Mouse (Mus musculus): ENCODE data around the gene Tubb3.
A peak's percentile ranks its signal among the peaks of the same experiment; 100 is the strongest.

- peak; percentile 84 to 89 for TF ChIP-seq CTCF (conservative IDR thresholded peaks at IDR 0.05 in 1 of 2, IDR thresholded peaks at IDR 0.05 in 1 of 2; ENCODE audit: low read depth in 2 of 2, low read length in 2 of 2)
- no peak for TF ChIP-seq POLR2A (IDR thresholded peaks at IDR 0.05; ENCODE audit: low read depth, low read length)
- TF ChIP-seq ZKSCAN1 (IDR thresholded peaks at IDR 0.05; ENCODE audit: borderline replicate concordance, low read depth, low read length) = no peak
- TF ChIP-seq ZC3H11A (IDR thresholded peaks at IDR 0.05; ENCODE audit: low read depth, low read length) = no peak
- TF ChIP-seq NELFE (IDR thresholded peaks at IDR 0.05; ENCODE audit: low read depth, low read length) = 0 out of 2 replicates have a peak, but pooled peaks have one; percentile 25
- no peak for TF ChIP-seq EP300 (IDR thresholded peaks at IDR 0.05; ENCODE audit: low read length)
- TF ChIP-seq JUND (conservative IDR thresholded peaks at IDR 0.05; ENCODE audit: low read depth, low read length) = no peak
- no peak for TF ChIP-seq KAT2A (IDR thresholded peaks at IDR 0.05; ENCODE audit: insufficient replicate concordance, low read length)
- TF ChIP-seq MEF2A (IDR thresholded peaks at IDR 0.05; ENCODE audit: borderline replicate concordance, low read depth, low read length) = no peak
- no peak for TF ChIP-seq JUN (IDR thresholded peaks at IDR 0.05; ENCODE audit: insufficient read depth, low read depth, low read length)
- TF ChIP-seq TCF12 (IDR thresholded peaks at IDR 0.05; ENCODE audit: low read depth, low read length) = no peak
- peak; percentile 79 for TF ChIP-seq MAX (IDR thresholded peaks at IDR 0.05; ENCODE audit: low read length)
- no peak for TF ChIP-seq TBP (conservative IDR thresholded peaks at IDR 0.05; ENCODE audit: low read depth, low read length)
Observed at GRCm38 (mm10) chr8:123406786-123407185, 4.4 kb upstream of the Tubb3 start, which contains the start of gene Mc1r.
